Mouse (Mus musculus): ENCODE measurements around the gene Ror2. TPM values are rescaled to one million over a fixed set of nuclear protein-coding genes. Genes with fewer than 3 reads are reported as not detected.

The Ror2 gene
- polyA plus RNA-seq, 1 experiment from 2014 or later: 8.7 TPM

GRCm38 (mm10) chr13:53309661-53310160 is 23.8 kb upstream of the Ror2 start:
- ATAC-seq (ENCODE audit: insufficient read depth, low FRiP score, low TSS enrichment) (peak; percentile 83), DNase-seq (ENCODE audit: low spot score) (peak; percentile 85)
- Histone ChIP-seq H3K4me1 (ENCODE audit: control insufficient read depth, insufficient read depth, low read length) (peaks cover 12% of the 10 kb centered on the region; the same call in 1 of the 2 replicates), H3K27ac (ENCODE audit: low read depth, low read length) (peak overlapping the region; percentile 83), H3K4me3 (ENCODE audit: low read depth, low read length) (peak overlapping the region; percentile 2; the same call in 1 of the 2 replicates), H3K9ac (ENCODE audit: low read length) (peak overlapping the region; percentile 45), H3K36me3 (ENCODE audit: control insufficient read depth, insufficient read depth, low read length) (no peaks in the 10 kb centered on the region), H3K9me3 (ENCODE audit: control insufficient read depth, low read length) (no peaks in the 10 kb centered on the region), H3K4me2 (ENCODE audit: low read depth) (peak overlapping the region; percentile 35), H3K27me3 (ENCODE audit: control insufficient read depth, insufficient read depth, low read length) (no peaks in the 10 kb centered on the region)
- under 1% methylated on average over 15 of the region's 15 CpGs for WGBS

- Histone ChIP-seq H3K4me2 (ENCODE audit: low read depth) (peak overlapping the region; percentile 13; the same call in 1 of the 2 replicates), H3K27me3 (ENCODE audit: control insufficient read depth, insufficient read depth, low read length) (no peaks in the 10 kb centered on the region), H3K27ac (ENCODE audit: low read depth, low read length) (peak overlapping the region; percentile 83; the same call in 1 of the 2 replicates), H3K36me3 (ENCODE audit: control insufficient read depth, insufficient read depth, low read length) (no peaks in the 10 kb centered on the region), H3K4me1 (ENCODE audit: control insufficient read depth, insufficient read depth, low read length) (peaks cover 12% of the 10 kb centered on the region; the same call in 1 of the 2 replicates), H3K4me3 (ENCODE audit: low read depth, low read length) (no peak overlapping the region), H3K9ac (ENCODE audit: low read length) (no peak overlapping the region; the same call in 1 of the 2 replicates), H3K9me3 (ENCODE audit: control insufficient read depth, low read length) (no peaks in the 10 kb centered on the region)
- DNase-seq (ENCODE audit: low spot score): peak; percentile 44
- 25% methylated on average over 9 of the region's 9 CpGs for WGBS
- ATAC-seq (ENCODE audit: insufficient read depth, low FRiP score, low TSS enrichment): no peak
Measured at GRCm38 (mm10) chr13:53309148-53309547, 23.2 kb upstream of the Ror2 start.

- DNase-seq (ENCODE audit: low spot score): no peak
- 76% methylated on average over 5 of the region's 5 CpGs for WGBS
Measured at GRCm38 (mm10) chr13:53306836-53307235, 20.9 kb upstream of the Ror2 start.

GRCm38 (mm10) chr13:53305256-53305655 is 19.3 kb upstream of the Ror2 start:
- Histone ChIP-seq H3K9me3 (ENCODE audit: control insufficient read depth, low read length) (no peaks in the 10 kb centered on the region), H3K4me2 (ENCODE audit: low read depth) (no peak overlapping the region), H3K4me1 (ENCODE audit: control insufficient read depth, insufficient read depth, low read length) (peaks cover 13% of the 10 kb centered on the region; the same call in 1 of the 2 replicates), H3K4me3 (ENCODE audit: low read depth, low read length) (no peak overlapping the region), H3K36me3 (ENCODE audit: control insufficient read depth, insufficient read depth, low read length) (no peaks in the 10 kb centered on the region), H3K27me3 (ENCODE audit: control insufficient read depth, insufficient read depth, low read length) (no peaks in the 10 kb centered on the region), H3K9ac (ENCODE audit: low read length) (no peak overlapping the region), H3K27ac (ENCODE audit: low read depth, low read length) (no peak overlapping the region)
- ATAC-seq (ENCODE audit: insufficient read depth, low FRiP score, low TSS enrichment): no peak
- DNase-seq (ENCODE audit: low spot score): no peak
- WGBS: 83% methylated on average over 8 of the region's 8 CpGs

More at GRCm38 (mm10) chr13:53306836-53307235, 20.9 kb upstream of the Ror2 start:
- Histone ChIP-seq H3K4me2 (ENCODE audit: low read depth) (no peak overlapping the region), H3K27ac (ENCODE audit: low read depth, low read length) (no peak overlapping the region), H3K4me3 (ENCODE audit: low read depth, low read length) (no peak overlapping the region), H3K27me3 (ENCODE audit: control insufficient read depth, insufficient read depth, low read length) (no peaks in the 10 kb centered on the region), H3K9me3 (ENCODE audit: control insufficient read depth, low read length) (no peaks in the 10 kb centered on the region), H3K36me3 (ENCODE audit: control insufficient read depth, insufficient read depth, low read length) (no peaks in the 10 kb centered on the region), H3K4me1 (ENCODE audit: control insufficient read depth, insufficient read depth, low read length) (peaks cover 15% of the 10 kb centered on the region; the same call in 1 of the 2 replicates), H3K9ac (ENCODE audit: low read length) (no peak overlapping the region)
- no peak for ATAC-seq (ENCODE audit: insufficient read depth, low FRiP score, low TSS enrichment)

- Histone ChIP-seq H3K4me3 (ENCODE audit: low read depth, low read length) (no peak overlapping the region), H3K4me2 (ENCODE audit: low read depth) (no peak overlapping the region), H3K36me3 (ENCODE audit: control insufficient read depth, insufficient read depth, low read length) (no peaks in the 10 kb centered on the region), H3K27me3 (ENCODE audit: control insufficient read depth, insufficient read depth, low read length) (no peaks in the 10 kb centered on the region), H3K4me1 (ENCODE audit: control insufficient read depth, insufficient read depth, low read length) (0 out of 2 replicates have a peak, but pooled peaks cover 3% of the 10 kb centered on the region), H3K9me3 (ENCODE audit: control insufficient read depth, low read length) (no peaks in the 10 kb centered on the region), H3K9ac (ENCODE audit: low read length) (no peak overlapping the region), H3K27ac (ENCODE audit: low read depth, low read length) (no peak overlapping the region)
- no peak for ATAC-seq (ENCODE audit: insufficient read depth, low FRiP score, low TSS enrichment)
- WGBS: 46% methylated on average over 10 of the region's 10 CpGs
- no peak for DNase-seq (ENCODE audit: low spot score)
Measured at GRCm38 (mm10) chr13:53302688-53303087, 16.8 kb upstream of the Ror2 start.

- no peak overlapping the region for H3K27ac ChIP-seq (ENCODE audit: low read depth, low read length)
- H3K36me3 ChIP-seq (ENCODE audit: control insufficient read depth, insufficient read depth, low read length): no peaks in the 10 kb centered on the region
- 43% methylated on average over 12 of the region's 12 CpGs for WGBS
- H3K4me2 ChIP-seq (ENCODE audit: low read depth): no peak overlapping the region
- DNase-seq (ENCODE audit: low spot score): peak; percentile 31
- H3K9me3 ChIP-seq (ENCODE audit: control insufficient read depth, low read length): no peaks in the 10 kb centered on the region
- ATAC-seq (ENCODE audit: insufficient read depth, low FRiP score, low TSS enrichment): no peak
- H3K4me1 ChIP-seq (ENCODE audit: control insufficient read depth, insufficient read depth, low read length): no peaks in the 10 kb centered on the region
- H3K9ac ChIP-seq (ENCODE audit: low read length): no peak overlapping the region
- H3K4me3 ChIP-seq (ENCODE audit: low read depth, low read length): no peak overlapping the region
- no peaks in the 10 kb centered on the region for H3K27me3 ChIP-seq (ENCODE audit: control insufficient read depth, insufficient read depth, low read length)
Measured at GRCm38 (mm10) chr13:53293065-53293464, 7.1 kb upstream of the Ror2 start.

- DNase-seq (ENCODE audit: low spot score) (no peak), ATAC-seq (ENCODE audit: insufficient read depth, low FRiP score, low TSS enrichment) (no peak)
- H3K4me2 ChIP-seq (ENCODE audit: low read depth): no peak overlapping the region
- WGBS: 29% methylated on average over 3 of the region's 3 CpGs
- H3K36me3 ChIP-seq (ENCODE audit: control insufficient read depth, insufficient read depth, low read length): no peaks in the 10 kb centered on the region
- no peaks in the 10 kb centered on the region for H3K9me3 ChIP-seq (ENCODE audit: control insufficient read depth, low read length)
- H3K27me3 ChIP-seq (ENCODE audit: control insufficient read depth, insufficient read depth, low read length): no peaks in the 10 kb centered on the region
- H3K4me1 ChIP-seq (ENCODE audit: control insufficient read depth, insufficient read depth, low read length): no peaks in the 10 kb centered on the region
- H3K4me3 ChIP-seq (ENCODE audit: low read depth, low read length): no peak overlapping the region
- no peak overlapping the region for H3K9ac ChIP-seq (ENCODE audit: low read length)
- no peak overlapping the region for H3K27ac ChIP-seq (ENCODE audit: low read depth, low read length)
Measured at GRCm38 (mm10) chr13:53292244-53292643, 6.3 kb upstream of the Ror2 start.

- WGBS: 0% methylated on average over 35 of the region's 35 CpGs
- ATAC-seq (ENCODE audit: insufficient read depth, low FRiP score, low TSS enrichment) (peak; percentile 64), DNase-seq (ENCODE audit: low spot score) (peak; percentile 73)
- H3K4me3 ChIP-seq (ENCODE audit: low read depth, low read length): peak overlapping the region; percentile 65
- H3K9ac ChIP-seq (ENCODE audit: low read length): peak overlapping the region; percentile 73
- H3K4me2 ChIP-seq (ENCODE audit: low read depth): peak overlapping the region; percentile 47
- H3K27ac ChIP-seq (ENCODE audit: low read depth, low read length): 0 out of 2 replicates have a peak overlapping the region, but pooled peaks have one; percentile 0
- peaks cover 9% of the 10 kb centered on the region for H3K4me1 ChIP-seq (ENCODE audit: control insufficient read depth, insufficient read depth, low read length)
- no peaks in the 10 kb centered on the region for H3K36me3 ChIP-seq (ENCODE audit: control insufficient read depth, insufficient read depth, low read length)
- no peaks in the 10 kb centered on the region for H3K27me3 ChIP-seq (ENCODE audit: control insufficient read depth, insufficient read depth, low read length)
- no peaks in the 10 kb centered on the region for H3K9me3 ChIP-seq (ENCODE audit: control insufficient read depth, low read length)
Measured at GRCm38 (mm10) chr13:53285261-53285755, 616 bp downstream of the Ror2 start.

GRCm38 (mm10) chr13:53284740-53285191 is 1.2 kb downstream of the Ror2 start:
- Histone ChIP-seq H3K27me3 (ENCODE audit: control insufficient read depth, insufficient read depth, low read length) (no peaks in the 10 kb centered on the region), H3K4me3 (ENCODE audit: low read depth, low read length) (peak overlapping the region; percentile 65), H3K9me3 (ENCODE audit: control insufficient read depth, low read length) (no peaks in the 10 kb centered on the region), H3K36me3 (ENCODE audit: control insufficient read depth, insufficient read depth, low read length) (no peaks in the 10 kb centered on the region), H3K9ac (ENCODE audit: low read length) (peak overlapping the region; percentile 73), H3K4me1 (ENCODE audit: control insufficient read depth, insufficient read depth, low read length) (peaks cover 9% of the 10 kb centered on the region), H3K27ac (ENCODE audit: low read depth, low read length) (no peak overlapping the region), H3K4me2 (ENCODE audit: low read depth) (peak overlapping the region; percentile 47)
- WGBS: 0% methylated on average over 17 of the region's 17 CpGs
- ATAC-seq (ENCODE audit: insufficient read depth, low FRiP score, low TSS enrichment) (no peak), DNase-seq (ENCODE audit: low spot score) (peak; percentile 34)
